Mouse (Mus musculus) kidney, postnatal 36 days (tissue): ENCODE results near the gene Pigv.
A peak's percentile ranks its signal among the peaks of the same experiment; 100 is the strongest.

Experiments used
- DNase-seq, 2 experiments: peaks; one replicate each; pipeline ENCODE4 v3.0.0; 2021 to 2022; ENCODE audit warnings: mixed read lengths in 2 of 2

Pigv gene

DNA sequence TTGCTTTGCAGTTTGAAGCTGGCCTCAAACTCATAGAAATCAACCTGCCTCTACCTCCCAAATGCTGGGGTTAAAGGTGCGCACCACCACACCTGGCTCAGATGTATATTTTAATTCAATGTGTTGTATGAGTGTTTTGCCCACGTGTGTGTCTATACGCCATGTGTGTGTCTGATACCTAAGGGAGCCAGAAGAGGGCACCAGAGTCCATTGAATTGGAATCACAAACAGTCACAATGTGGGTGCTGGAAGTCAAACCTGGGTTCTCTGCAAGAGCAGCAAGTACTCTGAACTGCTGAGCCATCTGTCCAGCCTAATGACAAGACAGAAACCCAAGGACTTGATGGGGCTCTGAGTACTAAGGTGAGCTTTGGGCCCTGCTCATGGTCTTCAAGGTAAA is 27.3 kb downstream of the Pigv start:
- no peak for DNase-seq

DNA sequence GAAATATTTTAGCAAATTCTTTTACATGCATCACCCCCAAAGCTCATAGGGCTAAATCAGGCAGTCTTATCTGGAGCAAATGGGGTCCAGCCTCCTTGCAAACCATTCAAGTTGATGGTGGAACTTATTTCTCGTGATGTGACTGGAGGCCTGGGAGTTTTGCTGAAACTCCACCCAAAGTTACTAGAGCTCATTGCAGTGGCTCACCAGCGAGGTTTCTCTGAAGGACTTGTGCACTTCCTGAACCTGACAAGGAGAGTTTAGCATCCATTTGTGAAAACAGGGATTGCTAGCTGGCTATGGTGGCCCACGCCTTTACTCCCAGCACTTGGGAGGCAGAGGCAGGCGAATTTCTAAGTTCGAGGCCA is 38.4 kb downstream of the Pigv start:
- DNase-seq, result no peak

DNA sequence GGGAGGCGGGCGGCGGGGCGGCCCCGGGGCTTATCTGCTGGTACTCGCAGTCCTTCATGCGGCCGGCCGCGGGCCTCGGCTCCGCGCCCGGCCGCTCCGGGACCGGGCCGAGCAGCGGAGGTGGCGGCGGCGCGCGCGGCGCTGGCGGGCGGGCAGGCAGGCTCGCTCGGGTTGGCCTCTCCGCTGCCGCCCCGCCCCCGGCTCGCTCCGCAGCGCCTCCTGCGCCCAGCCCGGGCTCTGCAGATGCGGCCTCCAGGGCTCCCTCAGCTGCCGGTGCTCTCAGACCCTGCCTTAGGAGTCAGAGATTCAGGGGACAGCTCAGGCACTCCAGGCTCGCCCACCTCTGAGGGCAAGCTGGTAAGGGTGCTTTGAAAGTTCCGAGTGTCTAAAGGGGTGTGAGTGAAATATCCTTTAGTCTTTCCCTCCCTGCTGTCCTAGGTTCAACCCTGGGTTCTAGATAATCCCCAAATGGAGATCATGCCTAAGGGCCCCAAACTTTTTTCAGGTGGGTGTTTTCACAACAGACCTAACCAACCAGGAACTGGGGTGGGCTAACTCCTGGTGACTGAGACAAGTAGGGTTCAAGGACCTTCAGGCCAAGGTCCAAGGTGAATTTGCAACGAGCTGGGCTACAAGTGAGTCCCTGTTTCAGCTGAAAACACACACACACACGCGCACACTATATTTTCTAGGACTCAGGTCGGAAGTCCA is 39.0 kb downstream of the Pigv start:
- peak; percentile 90 to 94 for DNase-seq

DNA sequence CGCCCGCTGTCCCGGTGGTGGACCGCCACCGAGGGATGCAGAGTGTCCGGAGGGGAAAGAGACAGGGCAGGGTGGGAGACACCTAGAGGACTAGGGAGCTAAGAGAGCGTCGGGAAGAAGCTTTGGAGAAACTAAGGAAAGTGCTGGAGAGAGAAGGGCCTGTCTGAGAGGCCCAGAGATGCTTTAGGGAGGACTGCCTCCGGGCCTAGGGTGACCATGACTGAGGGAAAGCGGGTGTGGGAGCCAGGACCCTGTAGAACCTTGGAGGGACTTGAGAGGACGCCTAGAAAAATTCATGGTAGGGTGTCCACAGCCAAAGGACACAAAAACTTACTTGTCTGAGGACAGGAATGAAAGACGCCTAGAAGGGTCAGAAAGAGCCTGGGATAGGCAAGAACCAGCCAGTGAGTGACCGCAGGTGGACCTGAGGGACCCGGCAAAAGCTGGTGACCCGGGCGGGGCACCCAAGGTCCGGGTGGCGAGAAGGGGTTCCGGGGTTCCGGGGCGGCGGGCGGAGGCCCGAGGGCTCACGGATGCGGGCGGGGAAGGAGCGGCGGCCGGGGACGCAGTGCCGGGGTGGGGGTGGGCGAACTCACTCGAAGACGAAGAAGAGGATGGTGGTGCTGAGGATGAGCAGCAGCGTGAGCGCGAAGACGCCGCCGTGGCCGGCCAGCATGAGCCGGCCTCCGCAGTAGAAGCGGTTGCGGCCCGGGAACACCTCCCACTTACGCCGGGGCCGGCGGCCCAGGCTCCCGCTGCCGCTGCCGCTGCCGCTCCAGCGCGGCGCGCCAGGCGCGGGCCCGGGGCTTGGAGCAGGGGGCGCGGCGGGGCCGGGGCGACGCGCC is 39.7 kb downstream of the Pigv start:
- peak in 1 of 2 experiments; percentile 69 for DNase-seq

- peak; percentile 35 to 63 for DNase-seq
Observed at GRCm38 (mm10) chr4:133631769-133632411, 40.6 kb downstream of the Pigv start.

GRCm38 (mm10) chr4:133631071-133631768 is 41.2 kb downstream of the Pigv start:
- peak; percentile 30 to 37 for DNase-seq

- no peak for DNase-seq
Observed at GRCm38 (mm10) chr4:133630326-133630920, 42.0 kb downstream of the Pigv start.

DNA sequence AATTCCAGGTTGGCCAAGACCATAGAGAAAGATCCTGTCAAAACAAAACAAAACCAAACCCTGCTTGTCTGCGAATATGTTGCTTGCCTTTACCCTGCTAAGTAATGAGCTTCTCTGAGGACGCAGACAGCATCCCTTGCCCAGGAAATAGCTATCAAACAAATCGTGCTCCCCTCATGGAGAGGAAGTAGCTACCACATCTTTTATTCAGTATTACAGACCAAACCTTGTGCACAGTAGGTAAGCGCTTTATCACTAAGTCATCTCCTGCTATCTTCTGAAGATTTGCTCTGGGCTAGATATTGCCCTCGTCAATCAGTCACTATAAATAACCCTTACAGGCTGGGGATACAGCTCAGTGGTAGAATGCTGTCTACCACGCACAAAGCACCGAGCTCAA is 43.3 kb downstream of the Pigv start:
- DNase-seq, result no peak

DNA sequence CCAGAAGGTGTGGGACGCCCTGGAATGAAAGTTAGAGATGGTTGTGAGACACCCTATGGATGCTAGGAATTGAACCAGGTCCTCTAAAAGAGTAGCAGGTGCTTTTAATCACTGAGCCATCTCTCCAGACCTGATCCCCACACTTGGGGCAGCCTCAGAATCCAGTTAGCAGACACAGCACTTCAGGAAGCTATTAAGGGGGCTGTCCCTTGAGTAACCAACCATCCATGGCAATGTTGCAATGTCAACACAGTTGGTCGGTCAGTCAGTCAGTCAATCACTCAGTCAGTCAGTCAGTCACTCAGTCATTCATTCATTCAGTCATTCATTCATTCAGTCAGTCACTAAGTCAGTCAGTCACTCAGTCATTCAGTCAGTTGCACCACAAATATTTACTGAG is 43.9 kb downstream of the Pigv start:
- DNase-seq, result no peak

GRCm38 (mm10) chr4:133627039-133627438 is 45.4 kb downstream of the Pigv start:
- DNase-seq, result peak in 1 of 2 experiments; percentile 24

GRCm38 (mm10) chr4:133626621-133627020 is 45.8 kb downstream of the Pigv start:
- no peak for DNase-seq

GRCm38 (mm10) chr4:133626221-133626620 is 46.2 kb downstream of the Pigv start:
- DNase-seq, result no peak

DNA sequence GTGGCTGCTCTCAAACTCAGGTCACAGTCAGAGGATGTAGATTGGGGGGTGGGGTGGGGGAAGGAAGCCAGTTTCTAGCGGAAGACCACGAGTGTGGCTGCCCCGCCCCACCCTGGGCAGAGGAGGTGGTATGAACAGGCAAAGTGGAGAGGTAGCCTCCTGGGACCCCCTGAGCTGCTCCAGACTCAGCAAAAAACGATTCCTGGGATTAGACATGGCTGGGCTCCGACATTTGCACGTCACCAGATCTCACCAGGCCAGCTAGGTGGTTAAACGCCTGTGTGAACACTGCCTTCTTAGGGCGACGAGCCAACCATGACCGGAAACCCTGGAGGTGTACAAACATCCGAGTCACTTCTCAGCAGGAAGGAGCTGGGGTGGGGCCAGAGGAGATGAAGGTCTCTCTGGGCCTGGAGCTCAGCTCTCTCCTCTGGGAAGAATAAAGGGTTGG is 46.8 kb downstream of the Pigv start:
- DNase-seq, result peak; percentile 87 to 88

DNA sequence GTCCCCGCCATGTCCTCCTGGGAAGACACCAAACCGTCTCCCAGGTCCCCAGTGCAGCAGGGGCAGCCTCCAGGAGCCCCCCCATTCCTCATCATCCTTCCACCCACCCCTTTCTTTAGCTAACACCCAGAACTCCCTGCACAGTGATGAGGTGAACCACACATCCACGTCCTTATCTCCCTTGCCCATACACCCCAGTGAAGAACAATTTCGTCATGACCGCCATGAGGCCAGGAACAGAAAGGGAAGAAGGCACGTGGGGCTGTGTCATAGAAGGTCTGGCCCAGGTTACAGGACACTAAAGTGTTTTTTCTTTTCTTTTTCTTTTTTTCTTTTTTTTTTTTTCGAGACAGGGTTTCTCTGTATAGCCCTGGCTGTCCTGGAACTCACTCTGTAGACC is 47.6 kb downstream of the Pigv start:
- no peak for DNase-seq

- no peak for DNase-seq
Observed at GRCm38 (mm10) chr4:133622161-133622695, 50.2 kb downstream of the Pigv start.

GRCm38 (mm10) chr4:133620668-133621067 is 51.8 kb downstream of the Pigv start:
- DNase-seq, result no peak

DNA sequence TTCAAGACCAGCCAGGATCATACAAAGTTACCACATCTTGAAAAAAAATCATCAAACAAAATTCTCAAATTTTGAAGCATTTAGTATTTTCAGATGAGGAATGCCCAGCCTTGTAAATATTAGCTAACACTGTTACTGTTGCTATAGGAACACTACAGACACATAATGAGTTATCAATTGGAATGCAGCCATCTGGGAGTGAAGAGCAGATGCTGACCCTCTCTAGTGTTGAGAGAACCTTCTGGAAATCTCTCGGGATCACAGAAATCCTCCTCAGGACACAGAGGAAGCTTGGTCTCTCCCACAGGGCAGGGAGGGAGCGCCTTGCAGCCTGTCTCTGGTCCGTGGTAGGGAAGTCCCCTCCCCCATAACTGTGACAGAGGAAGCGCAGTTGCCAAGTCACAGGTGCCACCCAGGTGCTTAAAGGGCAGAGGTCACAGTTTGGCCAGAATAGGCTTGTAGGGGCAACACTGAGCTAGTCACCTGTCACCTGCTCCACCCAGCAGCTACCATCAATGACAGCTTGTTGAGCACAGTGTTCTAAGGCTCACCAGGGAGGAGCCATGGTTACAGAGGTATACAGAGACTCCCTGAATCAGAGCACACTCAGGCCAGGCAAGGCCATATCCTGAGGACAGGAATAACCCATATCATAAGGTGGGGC is 52.8 kb downstream of the Pigv start:
- no peak for DNase-seq

DNA sequence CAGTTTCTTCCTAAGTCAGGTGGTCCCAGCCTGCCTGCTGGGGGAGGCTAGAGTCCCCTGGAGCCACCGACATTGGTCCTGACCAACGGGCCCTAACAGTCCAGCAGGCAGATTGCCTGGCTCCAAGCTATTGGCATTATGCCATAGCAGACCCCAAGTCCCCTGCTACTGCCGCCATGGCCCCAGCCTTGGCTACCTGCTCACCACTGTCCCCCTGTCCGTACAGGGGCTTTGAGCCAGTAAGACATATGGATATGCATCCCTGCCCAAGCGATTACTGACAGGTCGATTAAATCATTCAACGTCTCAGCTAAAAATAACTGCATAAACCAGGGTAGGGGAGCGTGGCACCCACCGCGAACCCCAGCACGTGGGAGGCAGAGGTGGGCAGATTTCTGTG is 54.5 kb downstream of the Pigv start:
- DNase-seq, result no peak

DNA sequence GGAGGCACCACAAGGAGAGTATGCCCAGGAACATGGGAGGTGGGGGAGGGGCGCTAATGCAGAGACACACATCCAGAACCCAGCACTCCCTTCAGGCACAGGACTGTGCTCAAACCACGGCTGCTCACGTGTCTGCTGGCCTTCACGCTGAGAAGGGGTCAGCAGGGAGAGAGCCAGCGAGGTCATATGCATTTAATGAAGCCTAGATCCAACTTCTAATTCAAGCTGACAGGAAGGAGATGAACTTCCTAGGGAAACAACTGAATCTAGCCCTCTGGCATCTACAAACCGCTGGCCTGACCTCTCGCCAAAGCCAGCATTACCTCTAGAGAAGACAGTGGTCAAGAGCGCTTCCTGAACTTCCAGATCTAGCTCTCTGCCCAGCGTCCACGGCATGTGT is 57.0 kb downstream of the Pigv start:
- peak; percentile 51 to 53 for DNase-seq

DNA sequence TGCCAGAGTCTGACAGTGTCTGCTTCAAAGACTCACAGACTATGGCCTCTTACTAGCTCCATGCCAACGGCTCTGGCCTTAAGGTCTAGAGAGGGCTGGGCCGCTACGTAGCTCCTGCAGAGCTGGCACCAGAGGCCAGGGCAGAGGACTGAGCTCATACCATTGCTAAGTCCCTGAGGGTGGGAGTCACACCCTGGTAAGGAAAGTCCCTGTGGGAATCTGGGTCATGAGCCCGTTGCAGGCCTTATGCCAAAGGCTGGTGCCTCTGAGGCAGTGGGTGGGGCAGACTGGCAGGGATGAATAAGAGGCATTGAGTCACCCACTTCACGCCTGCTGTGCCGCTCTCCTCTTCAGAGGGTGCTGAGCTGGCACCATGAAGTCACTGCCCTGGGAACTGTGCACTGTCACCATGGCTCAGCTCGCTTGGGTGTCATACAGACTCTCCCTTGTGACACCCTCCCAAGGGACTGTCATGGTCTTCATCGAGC is 58.1 kb downstream of the Pigv start:
- DNase-seq, result no peak

- no peak for DNase-seq
Observed at GRCm38 (mm10) chr4:133613867-133614266, 58.6 kb downstream of the Pigv start.

DNA sequence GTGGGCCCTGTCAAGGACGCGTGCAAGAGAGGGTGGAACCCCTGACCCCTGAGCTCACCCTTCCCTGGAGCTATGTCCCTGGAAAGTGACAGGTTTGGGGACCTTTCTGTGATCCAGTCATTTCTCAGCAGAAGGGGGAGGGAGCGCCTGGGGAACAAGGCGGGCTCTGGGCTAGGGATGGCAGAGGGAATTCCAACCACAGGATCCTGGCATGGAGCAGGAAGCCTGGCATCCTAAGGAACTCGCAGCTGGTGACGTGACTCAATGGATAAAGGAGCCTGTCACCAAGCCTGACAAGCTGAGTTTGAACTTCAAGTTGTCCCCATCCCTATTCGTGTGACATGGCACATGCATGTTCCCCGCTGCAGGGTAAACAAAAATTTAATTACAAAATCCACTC is 59.4 kb downstream of the Pigv start:
- no peak for DNase-seq
